Mouse (Mus musculus): ENCODE measurements around the gene Gja5. TPM values are rescaled to one million over a fixed set of nuclear protein-coding genes. Genes with fewer than 3 reads are reported as not detected.
A peak's percentile ranks its signal among the peaks of the same experiment; 100 is the strongest.
"Not testable (repeated sequence)": the region's sequence is repeated elsewhere in the genome, so short reads cannot be mapped to it uniquely, and the experiment has no call there.

Gene Gja5
- polyA plus RNA-seq, 1 experiment from 2014 or later = 0.13 TPM

DNA sequence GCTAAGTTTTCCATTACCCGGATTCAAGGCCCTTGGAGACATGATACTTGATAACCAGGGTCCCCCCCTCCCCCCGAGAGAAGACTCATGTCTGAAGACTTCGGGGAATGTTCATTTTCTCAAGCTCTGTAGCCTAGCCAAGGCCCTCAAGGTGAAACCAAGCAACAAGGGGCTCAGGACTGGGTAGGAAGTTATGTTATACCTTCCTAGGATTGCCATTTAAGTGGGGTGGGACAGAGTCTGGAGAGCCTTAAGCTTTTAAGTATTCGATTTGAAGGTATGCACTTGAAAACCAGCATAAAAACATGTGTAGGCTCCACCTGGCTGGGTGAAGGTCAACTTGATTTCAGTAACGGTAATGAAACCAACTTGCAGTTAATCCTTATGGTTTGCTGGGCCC is 154.2 kb downstream of the Gja5 start:
- DNase-seq (ENCODE audit: low read depth, low spot score) = no peak
- ChIA-PET CTCF (interaction anchor here (0.8 to 1.4 kb wide), 6 partner anchors 13 to 118 kb away, joined by 3 to 5 read pairs (median 3); no protein-coding TSS in a partner anchor), POLR2A (interaction anchor here (0.6 to 1.1 kb wide), 4 partner anchors 30 to 240 kb away, joined by 3 read pairs; no protein-coding TSS in a partner anchor)
- TF ChIP-seq CTCF (IDR thresholded peaks at IDR 0.05) = no peak
- H3K27me3 ChIP-seq = no peaks in the 10 kb centered on the region
- in situ Hi-C loops (cut with MboI; ENCODE audit: low pct_unique_long_range_greater_than_20kb) = no loop called here
- no peak for ATAC-seq

DNA sequence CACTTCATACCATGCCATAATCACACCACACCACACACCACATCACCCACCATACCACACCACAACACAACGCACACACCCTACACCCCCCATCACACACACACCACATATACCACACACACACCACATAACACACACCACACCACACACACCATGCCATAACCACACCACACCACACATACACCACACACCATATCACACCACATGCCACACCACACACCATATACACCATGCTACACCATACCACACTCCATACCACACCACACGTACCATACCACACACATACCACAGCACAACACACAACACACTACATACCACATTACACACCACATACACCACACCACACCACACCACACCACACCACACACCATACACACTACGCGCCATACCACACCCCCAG is 155.6 kb downstream of the Gja5 start:
- in situ Hi-C loops (cut with MboI; ENCODE audit: low pct_unique_long_range_greater_than_20kb) = no loop called here
- DNase-seq (ENCODE audit: low read depth, low spot score) (no peak), ATAC-seq (no peak)
- POLR2A ChIA-PET = no interaction called here
- TF ChIP-seq CTCF (IDR thresholded peaks at IDR 0.05) = no peak
- CTCF ChIA-PET = interaction anchor here (1.9 kb wide), 1 partner anchor 16 kb away, joined by 5 read pairs; no protein-coding TSS in a partner anchor
- no peaks in the 10 kb centered on the region for H3K27me3 ChIP-seq

DNA sequence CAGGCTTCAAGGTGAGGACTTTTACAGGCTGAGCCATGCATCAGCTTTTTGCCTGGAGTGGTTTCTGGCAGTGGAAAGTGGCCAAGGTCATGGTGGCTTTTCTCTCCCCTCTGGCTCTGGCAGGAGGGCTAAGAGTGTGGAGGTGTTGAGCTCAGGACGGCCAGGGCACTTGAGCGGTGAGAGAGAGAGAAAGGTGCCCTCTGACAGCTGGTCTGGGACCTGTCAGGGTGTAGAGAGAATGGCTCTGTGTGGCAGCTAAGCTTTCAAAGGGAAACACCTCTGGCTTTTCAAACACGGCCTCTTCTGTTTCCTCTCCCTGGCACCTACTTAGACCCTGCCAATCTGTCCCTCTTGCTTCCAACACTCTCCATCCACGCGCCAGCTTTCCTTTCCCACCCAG is 158.3 kb downstream of the Gja5 start:
- CTCF ChIA-PET = no interaction called here
- no peaks in the 10 kb centered on the region for H3K27me3 ChIP-seq
- ATAC-seq (no peak), DNase-seq (ENCODE audit: low read depth, low spot score) (no peak)
- in situ Hi-C loops (cut with MboI; ENCODE audit: low pct_unique_long_range_greater_than_20kb) = no loop called here
- POLR2A ChIA-PET = interaction anchor here (0.7 kb wide), 1 partner anchor 30 kb away, joined by 5 read pairs; no protein-coding TSS in a partner anchor
- no peak for TF ChIP-seq CTCF (IDR thresholded peaks at IDR 0.05)

DNA sequence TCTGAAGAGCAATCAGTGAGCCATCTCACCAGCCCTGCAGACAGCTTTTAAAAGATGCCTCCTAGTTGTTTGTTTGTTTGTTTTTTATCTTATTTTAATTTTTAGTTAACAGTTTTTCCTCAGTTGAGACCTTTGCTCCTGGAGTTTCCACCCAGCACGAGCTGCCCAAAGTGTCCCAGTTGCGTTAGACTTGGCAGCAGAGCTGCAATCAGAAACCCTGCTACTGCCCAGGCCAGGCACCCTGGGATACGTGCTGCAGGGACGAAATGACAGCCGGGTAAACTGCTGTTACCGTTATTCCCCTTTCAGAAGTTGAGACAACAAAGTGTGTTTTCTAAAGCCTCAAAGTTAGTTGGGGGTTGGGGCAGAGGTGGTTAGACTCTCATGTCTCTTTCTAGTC is 159.6 kb downstream of the Gja5 start:
- ChIA-PET CTCF (interaction anchor here (1.0 to 1.1 kb wide), 4 partner anchors 10 to 33 kb away, joined by 3 to 4 read pairs (median 3); no protein-coding TSS in a partner anchor), POLR2A (no interaction called here)
- in situ Hi-C loops (cut with MboI; ENCODE audit: low pct_unique_long_range_greater_than_20kb) = no loop called here
- TF ChIP-seq CTCF (IDR thresholded peaks at IDR 0.05) = no peak
- DNase-seq (ENCODE audit: low read depth, low spot score) = no peak
- H3K27me3 ChIP-seq = no peaks in the 10 kb centered on the region
- ATAC-seq = no peak

DNA sequence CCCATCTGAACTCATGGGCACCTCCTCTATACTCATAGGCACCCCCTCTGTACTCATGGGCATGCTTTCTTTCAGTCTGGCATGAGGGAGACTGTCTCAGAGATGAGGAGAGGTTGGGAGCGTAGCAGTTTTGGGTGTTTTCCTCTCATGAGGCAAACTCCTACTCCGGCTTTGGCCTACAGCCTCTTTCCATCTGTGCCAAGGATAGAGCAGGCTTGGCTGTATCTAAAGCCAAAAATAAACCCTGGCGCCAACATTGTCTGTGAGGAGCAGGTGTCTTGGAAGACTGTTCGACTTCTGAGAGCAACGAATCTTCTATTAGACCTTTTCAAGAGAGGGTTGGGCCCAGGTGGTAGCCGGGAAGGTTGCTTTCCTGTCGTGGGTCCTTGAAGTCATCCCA is 165.1 kb downstream of the Gja5 start:
- CTCF ChIA-PET; DNase-seq (ENCODE audit: low read depth, low spot score); ATAC-seq; H3K27me3 ChIP-seq; POLR2A ChIA-PET; in situ Hi-C loops (cut with MboI; ENCODE audit: low pct_unique_long_range_greater_than_20kb): not testable (repeated sequence)

DNA sequence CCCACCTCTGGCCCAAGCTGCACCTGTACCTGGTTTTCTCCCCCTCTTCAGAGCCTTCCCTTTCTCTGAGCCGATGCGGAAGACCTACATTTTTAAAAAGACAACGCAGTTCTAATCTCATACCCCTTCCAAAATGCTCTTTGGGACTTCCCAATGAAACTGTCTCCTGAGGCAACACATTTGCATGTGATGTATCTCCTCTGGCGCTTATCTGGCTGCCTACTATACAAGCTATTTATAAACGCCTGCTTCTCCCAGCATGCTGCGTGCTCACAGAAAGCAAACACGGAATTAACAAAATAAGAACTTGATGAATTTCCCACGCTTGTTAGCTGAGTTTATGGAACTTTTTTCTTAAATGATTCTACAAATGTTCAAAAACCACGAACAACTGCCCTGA is 167.4 kb downstream of the Gja5 start:
- in situ Hi-C loops (cut with MboI; ENCODE audit: low pct_unique_long_range_greater_than_20kb); POLR2A ChIA-PET; H3K27me3 ChIP-seq; DNase-seq (ENCODE audit: low read depth, low spot score); ATAC-seq: not testable (repeated sequence)
- CTCF ChIA-PET = interaction anchor here (0.9 kb wide), 1 partner anchor 13 kb away, joined by 3 read pairs; no protein-coding TSS in a partner anchor

DNA sequence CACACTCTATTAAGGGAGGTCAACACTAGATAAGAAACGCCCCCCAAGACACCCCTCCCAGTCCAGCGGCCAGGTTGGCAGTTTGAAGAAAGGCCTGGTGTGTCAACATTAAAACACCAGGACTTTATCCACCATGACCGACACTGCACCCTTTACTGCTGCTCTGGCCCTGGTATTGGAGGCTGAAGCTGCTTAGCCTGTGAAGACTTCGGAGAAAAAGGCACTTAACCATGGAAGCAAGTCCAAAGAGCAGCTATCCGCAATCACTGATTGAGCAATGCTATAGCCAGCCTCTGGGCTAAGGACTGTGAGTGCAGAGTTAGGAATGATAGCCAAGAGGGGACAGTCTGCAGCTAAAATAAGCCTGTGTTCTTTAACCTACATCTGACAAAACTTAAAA is 167.9 kb downstream of the Gja5 start:
- DNase-seq (ENCODE audit: low read depth, low spot score); H3K27me3 ChIP-seq; ATAC-seq; POLR2A ChIA-PET; in situ Hi-C loops (cut with MboI; ENCODE audit: low pct_unique_long_range_greater_than_20kb): not testable (repeated sequence)
- CTCF ChIA-PET = interaction anchor here (0.9 kb wide), 1 partner anchor 14 kb away, joined by 3 read pairs; no protein-coding TSS in a partner anchor

DNA sequence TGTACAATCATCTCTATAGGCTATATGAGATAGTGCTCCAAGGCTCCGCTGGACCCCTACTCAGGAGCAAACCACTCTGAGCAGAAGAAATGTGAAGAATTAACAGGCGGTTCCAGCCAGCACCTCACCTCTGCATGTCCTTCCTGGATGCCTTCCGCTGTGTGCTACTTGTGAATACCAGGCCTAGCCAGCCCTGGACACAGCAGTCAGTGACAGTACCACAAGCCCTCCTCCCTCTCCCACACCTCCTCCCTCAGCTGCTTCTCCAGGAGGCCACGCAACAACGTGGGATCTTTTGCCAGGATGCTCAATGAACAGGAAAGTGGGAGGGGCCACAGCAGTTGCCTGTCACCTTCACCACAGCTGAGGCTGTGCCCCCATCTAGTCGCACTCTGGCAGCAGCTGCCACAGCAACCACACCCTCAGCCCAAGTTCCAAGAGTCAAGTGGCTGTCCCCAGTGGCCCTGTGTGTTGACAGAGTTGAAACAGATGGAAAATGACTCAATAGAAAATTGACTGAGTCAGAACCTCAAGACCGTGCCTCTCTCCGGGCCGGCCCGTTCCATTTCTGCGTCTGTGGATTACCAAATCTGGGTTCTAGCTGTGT is 171.4 kb downstream of the Gja5 start:
- H3K27me3 ChIP-seq; DNase-seq (ENCODE audit: low read depth, low spot score): not testable (repeated sequence)
- in situ Hi-C loops (cut with MboI; ENCODE audit: low pct_unique_long_range_greater_than_20kb) = loop anchor here (5.0 to 25.0 kb wide), 3 partner anchors 111 to 261 kb away; no protein-coding TSS in a partner anchor
- ChIA-PET POLR2A (interaction anchor here (1.4 kb wide), 1 partner anchor 102 kb away, joined by 3 read pairs; no protein-coding TSS in a partner anchor), CTCF (interaction anchor here (0.7 to 2.5 kb wide), 33 partner anchors 10 to 262 kb away, joined by 3 to 27 read pairs (median 4); no protein-coding TSS in a partner anchor)
- ATAC-seq = peak; percentile 57

DNA sequence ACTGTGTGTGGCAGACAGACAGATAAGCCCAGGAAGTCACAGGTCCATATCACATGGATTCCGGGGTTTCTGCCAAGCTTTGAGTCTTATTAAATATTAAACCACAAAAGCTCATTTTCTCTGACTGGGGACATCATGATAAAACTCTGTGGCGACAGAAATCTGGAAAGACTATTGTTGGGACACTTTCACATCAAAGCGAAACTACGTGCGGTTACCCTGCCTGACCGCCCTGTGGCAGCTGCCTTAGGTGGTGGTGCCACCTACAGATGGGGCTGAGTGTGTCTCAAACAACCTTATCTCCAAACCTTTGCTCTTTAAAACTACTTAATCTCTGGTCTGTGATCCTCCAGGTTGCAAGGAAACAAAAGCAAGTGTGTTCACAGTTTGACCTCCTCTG is 171.9 kb downstream of the Gja5 start:
- POLR2A ChIA-PET = interaction anchor here (1.4 to 1.6 kb wide), 2 partner anchors 11 to 102 kb away, joined by 3 read pairs; no protein-coding TSS in a partner anchor
- peak; percentile 86 for ATAC-seq
- CTCF ChIA-PET = interaction anchor here (0.7 to 2.5 kb wide), 37 partner anchors 11 to 262 kb away, joined by 3 to 27 read pairs (median 4); no protein-coding TSS in a partner anchor
- TF ChIP-seq CTCF (IDR thresholded peaks at IDR 0.05) = peak; percentile 98
- in situ Hi-C loops (cut with MboI; ENCODE audit: low pct_unique_long_range_greater_than_20kb) = loop anchor here (5.0 to 25.0 kb wide), 3 partner anchors 111 to 261 kb away; no protein-coding TSS in a partner anchor
- DNase-seq (ENCODE audit: low read depth, low spot score) = no peak
- H3K27me3 ChIP-seq = no peaks in the 10 kb centered on the region

DNA sequence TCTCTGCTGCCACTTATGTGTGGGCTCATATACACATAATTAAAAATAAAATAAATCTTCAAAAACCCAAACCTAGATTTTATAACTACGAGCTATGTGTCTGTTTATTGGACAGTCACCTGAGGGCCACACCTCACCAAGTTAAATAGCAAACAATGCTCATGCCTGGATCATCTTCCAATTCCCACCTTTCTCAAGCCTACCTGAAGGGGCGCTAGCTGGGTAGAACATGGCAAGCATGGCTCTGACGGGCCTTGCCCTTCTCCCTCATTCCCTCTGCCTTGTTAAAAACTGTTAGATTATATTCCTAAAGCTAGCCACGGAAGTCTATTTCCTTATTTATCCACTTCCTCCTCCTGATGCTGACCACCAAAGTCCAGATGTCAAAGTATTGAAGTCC is 173.9 kb downstream of the Gja5 start:
- ChIA-PET POLR2A (no interaction called here), CTCF (interaction anchor here (1.4 to 2.5 kb wide), 2 partner anchors 94 to 138 kb away, joined by 4 to 27 read pairs; no protein-coding TSS in a partner anchor)
- in situ Hi-C loops (cut with MboI; ENCODE audit: low pct_unique_long_range_greater_than_20kb) = loop anchor here (5.0 to 25.0 kb wide), 3 partner anchors 109 to 259 kb away; no protein-coding TSS in a partner anchor
- no peaks in the 10 kb centered on the region for H3K27me3 ChIP-seq
- TF ChIP-seq CTCF (IDR thresholded peaks at IDR 0.05) = peak; percentile 30
- no peak for DNase-seq (ENCODE audit: low read depth, low spot score)
- ATAC-seq = no peak

DNA sequence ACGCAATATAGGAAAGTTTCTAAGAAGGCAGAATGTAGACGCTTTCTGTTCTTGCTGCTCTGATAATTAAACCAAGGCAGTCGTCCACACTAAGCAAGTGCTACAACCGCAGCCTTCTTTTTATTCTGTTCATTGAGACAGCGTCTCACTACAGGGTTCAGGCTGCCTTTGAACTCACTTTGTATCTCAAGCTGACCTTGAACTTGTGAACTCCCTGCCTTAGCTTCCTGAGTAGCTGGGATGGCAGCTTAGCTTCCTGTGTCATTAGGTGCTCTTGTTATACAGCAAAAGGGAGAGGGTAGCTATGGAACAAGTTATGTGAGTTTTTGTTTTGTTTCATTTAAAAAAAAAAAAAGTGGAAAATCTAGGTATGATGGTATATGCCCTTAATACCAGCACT is 177.7 kb downstream of the Gja5 start:
- ChIA-PET CTCF (interaction anchor here (1.1 to 1.4 kb wide), 2 partner anchors 95 to 146 kb away, joined by 3 read pairs; no protein-coding TSS in a partner anchor), POLR2A (no interaction called here)
- DNase-seq (ENCODE audit: low read depth, low spot score) (no peak), ATAC-seq (no peak)
- in situ Hi-C loops (cut with MboI; ENCODE audit: low pct_unique_long_range_greater_than_20kb) = loop anchor here (25.0 kb wide), 1 partner anchor 255 kb away; no protein-coding TSS in a partner anchor
- no peak for TF ChIP-seq CTCF (IDR thresholded peaks at IDR 0.05)
- no peaks in the 10 kb centered on the region for H3K27me3 ChIP-seq

Data from Patski (cell line).